Mouse (Mus musculus): ENCODE measurements around the gene Lims1. TPM values are rescaled to one million over a fixed set of nuclear protein-coding genes. Genes with fewer than 3 reads are reported as not detected.

The Lims1 gene
- polyA plus RNA-seq, 1 experiment from 2014 or later, result 111 TPM

DNA sequence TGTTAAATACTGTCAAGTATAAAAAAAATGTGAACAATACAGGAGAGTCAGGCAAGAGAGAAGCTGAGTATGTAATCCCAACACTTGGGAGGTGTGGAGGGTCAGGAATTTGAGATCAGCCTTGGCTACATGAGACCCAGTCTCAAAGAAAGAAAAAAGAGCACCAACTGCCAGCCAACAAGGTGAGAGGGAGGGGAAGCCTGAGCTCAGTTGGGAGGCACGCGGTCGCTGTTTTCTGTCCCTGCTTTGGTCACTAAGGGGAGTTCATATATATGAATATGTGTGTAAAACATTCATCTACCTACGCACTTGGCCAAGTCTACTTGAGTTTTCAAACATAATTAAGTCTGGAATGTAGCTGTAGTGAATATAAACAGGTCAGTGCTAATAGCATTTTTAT lies 72.0 kb downstream of the Lims1 start:
- WGBS, result 72% methylated on average over 4 of the region's 4 CpGs
- 0 out of 2 replicates have a peak, but pooled peaks cover 3% of the 10 kb centered on the region for H3K4me1 ChIP-seq (replicated peaks; ENCODE audit: control insufficient read depth, insufficient read depth)
- H3K27me3 ChIP-seq (ENCODE audit: control insufficient read depth, insufficient read depth, low read length), result no peaks in the 10 kb centered on the region
- DNase-seq (ENCODE audit: low spot score) (no peak), ATAC-seq (ENCODE audit: low FRiP score, low TSS enrichment) (no peak)
- H3K9me3 ChIP-seq (ENCODE audit: control insufficient read depth, low read length), result no peaks in the 10 kb centered on the region
- no peak for TF ChIP-seq EP300 (optimal IDR thresholded peaks at IDR 0.05)
- no peak for TF ChIP-seq CTCF (IDR thresholded peaks at IDR 0.05; ENCODE audit: low read depth)
- H3K27ac ChIP-seq (replicated peaks), result no peak overlapping the region
- 0 out of 2 replicates have a peak overlapping the region, but pooled peaks have one; percentile 11 for H3K4me2 ChIP-seq (replicated peaks; ENCODE audit: low read depth)
- H3K4me3 ChIP-seq (ENCODE audit: low read depth, low read length), result no peak overlapping the region
- H3K36me3 ChIP-seq (ENCODE audit: control insufficient read depth, insufficient read depth, low read length), result peaks cover 2% of the 10 kb centered on the region; the same call in 1 of the 2 replicates
- no peak overlapping the region for H3K9ac ChIP-seq (ENCODE audit: low read length)

- Histone ChIP-seq H3K4me2 (replicated peaks; ENCODE audit: low read depth) (no peak overlapping the region), H3K27me3 (ENCODE audit: control insufficient read depth, insufficient read depth, low read length) (no peaks in the 10 kb centered on the region), H3K9ac (ENCODE audit: low read length) (no peak overlapping the region), H3K36me3 (ENCODE audit: control insufficient read depth, insufficient read depth, low read length) (peaks cover 2% of the 10 kb centered on the region; the same call in 1 of the 2 replicates), H3K4me1 (replicated peaks; ENCODE audit: control insufficient read depth, insufficient read depth) (0 out of 2 replicates have a peak, but pooled peaks cover 3% of the 10 kb centered on the region), H3K27ac (replicated peaks) (peak overlapping the region; percentile 18; the same call in 1 of the 2 replicates), H3K4me3 (ENCODE audit: low read depth, low read length) (no peak overlapping the region), H3K9me3 (ENCODE audit: control insufficient read depth, low read length) (no peaks in the 10 kb centered on the region)
- DNase-seq (ENCODE audit: low spot score) (no peak), ATAC-seq (ENCODE audit: low FRiP score, low TSS enrichment) (no peak)
- 81% methylated on average over 2 of the region's 2 CpGs for WGBS
- TF ChIP-seq CTCF (IDR thresholded peaks at IDR 0.05; ENCODE audit: low read depth) (no peak), EP300 (optimal IDR thresholded peaks at IDR 0.05) (no peak)
Observed at GRCm38 (mm10) chr10:58395723-58396122, 72.5 kb downstream of the Lims1 start.

DNA sequence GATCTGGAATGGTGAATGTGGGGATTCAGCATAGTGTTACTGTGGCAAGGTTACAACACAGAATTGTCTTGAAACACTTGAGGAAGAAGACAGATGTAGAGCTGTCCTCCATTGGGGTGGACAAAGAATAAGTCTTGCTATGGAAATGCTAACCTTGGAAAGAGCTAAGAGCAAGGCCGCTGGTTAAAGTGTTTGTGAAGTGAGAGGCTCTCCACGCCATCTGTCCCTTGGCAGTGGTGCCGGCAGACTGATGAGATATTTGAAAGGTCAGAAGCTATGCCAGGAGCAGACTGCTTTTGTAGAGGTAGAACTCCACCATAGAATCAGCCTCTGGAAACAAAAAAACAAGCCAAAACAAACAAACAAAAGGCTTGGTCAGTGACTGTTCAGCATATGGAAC lies 73.3 kb downstream of the Lims1 start:
- no peak for DNase-seq (ENCODE audit: low spot score)
- peak overlapping the region; percentile 20; the same call in 1 of the 2 replicates for H3K27ac ChIP-seq (replicated peaks)

GRCm38 (mm10) chr10:58398941-58399340 lies 75.7 kb downstream of the Lims1 start:
- Histone ChIP-seq H3K4me3 (ENCODE audit: low read depth, low read length) (no peak overlapping the region), H3K27me3 (ENCODE audit: control insufficient read depth, insufficient read depth, low read length) (no peaks in the 10 kb centered on the region), H3K4me2 (replicated peaks; ENCODE audit: low read depth) (no peak overlapping the region), H3K27ac (replicated peaks) (no peak overlapping the region), H3K4me1 (replicated peaks; ENCODE audit: control insufficient read depth, insufficient read depth) (no peaks in the 10 kb centered on the region), H3K9ac (ENCODE audit: low read length) (no peak overlapping the region), H3K36me3 (ENCODE audit: control insufficient read depth, insufficient read depth, low read length) (peaks cover 4% of the 10 kb centered on the region; the same call in 1 of the 2 replicates), H3K9me3 (ENCODE audit: control insufficient read depth, low read length) (no peaks in the 10 kb centered on the region)
- TF ChIP-seq EP300 (optimal IDR thresholded peaks at IDR 0.05) (no peak), CTCF (IDR thresholded peaks at IDR 0.05; ENCODE audit: low read depth) (no peak)
- DNase-seq (ENCODE audit: low spot score), result no peak
- ATAC-seq (ENCODE audit: low FRiP score, low TSS enrichment), result no peak
- 91% methylated on average over 8 of the region's 8 CpGs for WGBS

More for the DNA sequence above, 73.3 kb downstream of the Lims1 start:
- Histone ChIP-seq H3K27me3 (ENCODE audit: control insufficient read depth, insufficient read depth, low read length) (no peaks in the 10 kb centered on the region), H3K4me1 (replicated peaks; ENCODE audit: control insufficient read depth, insufficient read depth) (0 out of 2 replicates have a peak, but pooled peaks cover 3% of the 10 kb centered on the region), H3K9me3 (ENCODE audit: control insufficient read depth, low read length) (no peaks in the 10 kb centered on the region), H3K9ac (ENCODE audit: low read length) (no peak overlapping the region), H3K4me3 (ENCODE audit: low read depth, low read length) (no peak overlapping the region), H3K36me3 (ENCODE audit: control insufficient read depth, insufficient read depth, low read length) (peaks cover 2% of the 10 kb centered on the region; the same call in 1 of the 2 replicates), H3K4me2 (replicated peaks; ENCODE audit: low read depth) (no peak overlapping the region)
- TF ChIP-seq EP300 (optimal IDR thresholded peaks at IDR 0.05) (no peak), CTCF (IDR thresholded peaks at IDR 0.05; ENCODE audit: low read depth) (no peak)
- WGBS, result 70% methylated on average over 3 of the region's 3 CpGs
- ATAC-seq (ENCODE audit: low FRiP score, low TSS enrichment), result no peak

GRCm38 (mm10) chr10:58401838-58402237 lies 78.6 kb downstream of the Lims1 start:
- Histone ChIP-seq H3K27me3 (ENCODE audit: control insufficient read depth, insufficient read depth, low read length) (no peaks in the 10 kb centered on the region), H3K36me3 (ENCODE audit: control insufficient read depth, insufficient read depth, low read length) (peaks cover 4% of the 10 kb centered on the region; the same call in 1 of the 2 replicates), H3K27ac (replicated peaks) (no peak overlapping the region), H3K9me3 (ENCODE audit: control insufficient read depth, low read length) (no peaks in the 10 kb centered on the region), H3K4me3 (ENCODE audit: low read depth, low read length) (no peak overlapping the region), H3K9ac (ENCODE audit: low read length) (no peak overlapping the region), H3K4me2 (replicated peaks; ENCODE audit: low read depth) (no peak overlapping the region), H3K4me1 (replicated peaks; ENCODE audit: control insufficient read depth, insufficient read depth) (no peaks in the 10 kb centered on the region)
- 43% methylated on average over 3 of the region's 3 CpGs for WGBS
- DNase-seq (ENCODE audit: low spot score), result no peak
- TF ChIP-seq EP300 (optimal IDR thresholded peaks at IDR 0.05) (no peak), CTCF (IDR thresholded peaks at IDR 0.05; ENCODE audit: low read depth) (no peak)
- no peak for ATAC-seq (ENCODE audit: low FRiP score, low TSS enrichment)

- Histone ChIP-seq H3K4me1 (replicated peaks; ENCODE audit: control insufficient read depth, insufficient read depth) (no peaks in the 10 kb centered on the region), H3K27me3 (ENCODE audit: control insufficient read depth, insufficient read depth, low read length) (no peaks in the 10 kb centered on the region), H3K4me3 (ENCODE audit: low read depth, low read length) (no peak overlapping the region), H3K36me3 (ENCODE audit: control insufficient read depth, insufficient read depth, low read length) (0 out of 2 replicates have a peak, but pooled peaks cover 6% of the 10 kb centered on the region), H3K9ac (ENCODE audit: low read length) (no peak overlapping the region), H3K9me3 (ENCODE audit: control insufficient read depth, low read length) (no peaks in the 10 kb centered on the region), H3K4me2 (replicated peaks; ENCODE audit: low read depth) (no peak overlapping the region), H3K27ac (replicated peaks) (peak overlapping the region; percentile 41; the same call in 1 of the 2 replicates)
- DNase-seq (ENCODE audit: low spot score), result no peak
- TF ChIP-seq EP300 (optimal IDR thresholded peaks at IDR 0.05) (no peak), CTCF (IDR thresholded peaks at IDR 0.05; ENCODE audit: low read depth) (no peak)
- no peak for ATAC-seq (ENCODE audit: low FRiP score, low TSS enrichment)
- 83% methylated on average over 6 of the region's 6 CpGs for WGBS
Observed at GRCm38 (mm10) chr10:58404639-58405038, 81.4 kb downstream of the Lims1 start.

Measured in stomach, postnatal 0 days (tissue).